Mouse (Mus musculus) layer of hippocampus, adult 8-10 months (tissue): Measurements from ENCODE around the gene Abat. TPM values are rescaled to one million over a fixed set of nuclear protein-coding genes. Genes with fewer than 3 reads are reported as not detected.

Experiments
- DNase-seq, 2 experiments: peaks; one replicate each; pipeline ENCODE4 v3.0.0; 2022; ENCODE audit warnings: low spot score in 2 of 2
- total RNA-seq, 4 experiments: library from RNA; stranded (reverse); gene quantifications; 2 replicates each; pipeline ENCODE4 v1.2.4; 2022

The Abat gene
- total RNA-seq, 4 experiments from 2014 or later, result 127 to 163 (median 143) TPM

- DNase-seq, result no peak
Measured at GRCm38 (mm10) chr16:8630419-8630818, 117.2 kb downstream of the Abat start.

DNA sequence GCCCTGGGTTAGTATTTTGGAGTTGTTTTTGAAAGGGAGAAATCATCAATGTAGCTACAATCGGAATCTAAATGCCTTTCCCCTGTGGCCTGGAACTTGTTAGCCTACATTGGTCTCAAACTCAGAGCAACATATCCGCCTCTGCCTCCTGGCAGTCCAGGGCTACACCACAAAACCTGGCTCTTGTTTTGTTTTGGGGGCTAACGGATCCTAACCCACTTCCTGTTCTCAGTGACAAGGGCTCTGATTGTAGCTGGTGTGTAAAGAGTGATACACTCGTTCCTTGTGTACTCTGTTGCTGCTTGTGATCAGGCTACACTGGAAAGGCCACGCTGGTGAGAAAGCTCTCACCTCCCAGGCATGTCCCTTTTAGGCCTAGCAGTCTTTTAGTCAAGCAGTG is 118.2 kb downstream of the Abat start:
- no peak for DNase-seq

GRCm38 (mm10) chr16:8636867-8637216 is 123.6 kb downstream of the Abat start:
- no peak for DNase-seq

GRCm38 (mm10) chr16:8637217-8638051 is 124.2 kb downstream of the Abat start, which contains the start of the genes Pmm2 and Tmem186:
TSS of gene Pmm2 (plus strand) at chr16:8637674.
TSS of gene Tmem186 (minus strand) at chr16:8637712.
- peak; percentile 80 to 86 for DNase-seq

DNA sequence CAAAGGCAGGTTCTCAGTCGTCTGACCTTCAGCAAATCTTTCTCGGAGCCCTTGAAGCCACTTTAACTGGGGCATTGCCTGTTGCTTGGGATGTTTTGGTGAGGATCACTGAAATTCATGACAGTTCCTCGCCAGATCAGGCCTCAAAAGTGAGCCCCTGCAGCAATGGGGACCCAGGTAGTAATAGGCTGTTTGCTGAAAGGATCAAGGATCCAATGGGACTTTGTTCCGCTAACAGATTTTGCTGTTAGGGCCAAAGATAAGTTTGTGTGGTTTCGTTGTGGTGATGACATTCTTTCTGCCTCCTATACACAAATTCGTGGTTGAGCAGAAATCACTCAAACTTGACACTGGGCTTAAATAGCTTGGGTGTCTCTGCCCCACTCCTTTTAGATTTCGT is 124.9 kb downstream of the Abat start:
- DNase-seq, result no peak

DNA sequence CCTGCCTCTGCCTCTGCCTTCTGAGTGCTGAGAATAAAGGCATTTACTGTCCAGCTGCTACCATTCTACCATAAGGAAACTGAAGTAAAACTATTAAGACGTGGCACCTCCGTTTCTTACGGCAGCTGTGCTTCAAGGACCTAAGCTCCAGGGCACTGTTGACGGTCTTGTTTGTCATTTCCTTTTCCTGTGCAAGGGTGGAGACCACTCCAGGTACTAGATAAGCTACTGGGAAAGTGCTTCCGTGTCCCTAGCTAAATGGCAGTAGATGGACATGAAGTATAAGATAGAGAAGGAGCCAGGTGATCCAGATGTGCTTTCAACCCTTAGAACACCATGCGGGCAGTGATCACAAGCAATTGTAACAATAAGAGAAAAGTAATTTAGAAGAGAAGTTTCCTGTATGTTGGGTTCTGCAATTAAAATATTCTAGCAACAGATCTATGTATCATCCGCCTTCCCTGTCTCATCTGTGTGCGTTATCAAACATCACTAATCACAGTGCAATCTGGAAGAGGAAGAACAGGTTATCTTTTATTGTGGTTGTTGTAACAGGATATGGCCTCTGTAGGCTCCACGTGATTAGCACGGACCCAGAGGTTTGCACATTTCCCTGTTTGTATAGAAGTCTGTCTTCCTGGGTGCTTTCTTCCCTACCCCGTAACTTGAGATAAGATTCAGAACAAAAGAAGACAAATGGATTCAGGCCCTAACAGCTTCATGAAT is 126.4 kb downstream of the Abat start:
- DNase-seq, result no peak

DNA sequence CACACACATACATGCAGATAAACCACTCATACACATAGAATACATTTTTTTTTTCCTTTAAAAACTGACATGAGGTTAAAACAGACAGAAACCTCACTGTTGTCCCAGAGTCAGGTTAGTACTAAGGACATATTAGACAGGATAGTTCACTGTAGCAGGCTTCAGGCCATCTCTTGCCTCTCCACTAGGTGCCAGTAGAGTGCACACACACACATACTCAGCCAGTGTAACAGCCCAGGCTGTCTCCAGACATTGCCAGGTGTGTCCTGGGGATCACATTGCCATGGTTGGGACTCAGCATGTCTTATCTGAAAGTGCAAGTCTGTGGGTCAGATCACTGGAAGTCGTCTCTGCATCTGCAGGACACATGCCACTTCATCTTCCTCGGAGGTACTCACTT is 130.6 kb downstream of the Abat start:
- peak in 1 of 2 experiments; percentile 40 for DNase-seq

DNA sequence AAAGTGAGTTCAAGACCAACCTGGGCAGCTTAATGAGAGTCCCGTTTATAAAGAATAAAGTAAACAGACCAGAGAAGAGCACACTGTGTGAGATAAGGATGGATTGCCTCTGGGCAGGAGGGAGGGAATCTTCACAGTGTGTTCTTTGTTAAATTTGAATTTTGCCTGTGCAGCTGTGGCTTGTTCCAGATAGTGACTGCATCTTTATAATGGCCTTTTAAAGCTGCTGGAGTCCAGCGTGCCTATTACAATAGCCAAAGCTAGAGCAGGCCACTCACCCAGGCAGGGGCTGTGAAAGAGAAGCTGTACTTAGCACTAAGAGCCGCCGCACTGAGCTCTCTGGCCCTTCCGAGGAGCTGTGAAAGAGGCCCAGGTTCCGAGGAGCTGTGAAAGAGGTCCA is 132.3 kb downstream of the Abat start:
- no peak for DNase-seq

DNA sequence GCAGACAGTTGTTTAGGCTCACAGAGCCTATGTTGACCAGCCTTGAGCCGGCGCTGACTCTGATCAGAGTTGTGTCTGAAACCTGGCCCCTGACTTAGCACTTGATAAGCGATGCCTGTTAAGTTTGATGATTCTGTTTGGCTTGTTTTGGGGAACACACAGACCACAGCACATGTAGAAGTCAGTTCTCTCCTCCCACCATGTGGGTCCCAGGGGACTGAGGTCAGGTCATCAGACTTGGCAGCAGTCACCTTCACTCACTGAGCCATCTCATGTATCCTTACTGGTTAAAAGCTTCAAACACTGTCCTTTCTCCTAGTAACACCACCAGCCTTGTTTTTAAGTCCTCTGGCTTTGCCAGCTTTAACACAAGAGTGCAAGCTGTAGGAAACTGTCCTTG is 136.8 kb downstream of the Abat start:
- DNase-seq, result no peak

DNA sequence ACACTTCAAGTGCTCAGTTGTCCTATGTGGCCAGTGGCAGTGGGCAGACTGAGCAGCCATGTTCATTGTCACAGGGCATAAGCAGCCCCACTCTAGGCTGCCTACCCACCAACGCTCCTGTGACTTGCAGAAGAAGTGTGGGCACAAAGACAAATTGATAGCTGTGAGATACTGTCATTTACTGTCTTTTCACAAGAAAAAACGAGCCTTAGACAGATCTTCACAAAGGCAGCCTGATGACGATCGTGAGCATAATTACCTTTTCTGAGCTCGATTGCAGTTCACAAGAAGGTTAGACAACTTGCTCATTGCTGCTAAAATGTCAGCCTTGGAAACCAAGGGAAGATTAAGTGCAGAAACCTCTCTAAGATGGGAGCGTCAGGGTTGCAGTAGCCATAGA is 141.9 kb downstream of the Abat start:
- DNase-seq, result no peak

DNA sequence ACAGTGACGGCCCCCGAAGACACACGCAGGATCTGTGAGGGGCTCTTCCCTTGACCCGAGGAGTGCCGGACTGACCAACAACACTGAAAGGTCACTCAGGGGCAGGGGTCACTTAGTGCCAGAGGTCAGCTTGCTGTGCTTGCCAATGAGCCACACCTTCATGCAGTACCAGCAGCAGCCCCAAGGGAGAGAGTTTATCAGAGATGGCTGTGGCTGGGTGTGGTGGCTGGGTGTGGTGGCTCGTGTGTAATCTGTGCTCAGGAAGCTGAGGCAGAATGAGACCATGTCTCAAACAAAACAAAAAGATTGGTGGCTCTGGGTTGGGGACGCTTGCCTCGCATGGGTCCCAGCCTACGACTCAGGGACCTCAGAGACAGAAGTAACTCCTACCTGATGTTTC is 142.4 kb downstream of the Abat start:
- DNase-seq, result no peak

GRCm38 (mm10) chr16:8656256-8656655 is 143.0 kb downstream of the Abat start:
- no peak for DNase-seq

DNA sequence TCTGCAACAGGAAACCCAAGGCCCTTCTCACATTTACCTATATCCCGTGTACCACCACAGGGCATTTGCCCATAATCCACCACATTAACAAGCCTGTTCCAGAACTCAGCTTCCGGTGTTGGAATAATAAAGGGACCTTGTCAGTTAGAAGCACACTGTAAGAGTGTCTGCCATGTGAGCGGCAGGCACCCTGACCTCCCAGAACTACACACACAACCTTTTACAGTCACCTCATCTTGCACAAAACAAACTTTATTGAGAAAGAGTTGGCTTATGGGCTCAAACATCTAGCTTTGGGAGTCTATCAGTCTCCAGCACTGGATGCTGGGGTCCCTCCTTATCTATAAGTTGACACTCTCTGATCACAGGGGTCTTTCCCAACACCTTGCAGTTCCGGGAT is 145.1 kb downstream of the Abat start:
- no peak for DNase-seq

DNA sequence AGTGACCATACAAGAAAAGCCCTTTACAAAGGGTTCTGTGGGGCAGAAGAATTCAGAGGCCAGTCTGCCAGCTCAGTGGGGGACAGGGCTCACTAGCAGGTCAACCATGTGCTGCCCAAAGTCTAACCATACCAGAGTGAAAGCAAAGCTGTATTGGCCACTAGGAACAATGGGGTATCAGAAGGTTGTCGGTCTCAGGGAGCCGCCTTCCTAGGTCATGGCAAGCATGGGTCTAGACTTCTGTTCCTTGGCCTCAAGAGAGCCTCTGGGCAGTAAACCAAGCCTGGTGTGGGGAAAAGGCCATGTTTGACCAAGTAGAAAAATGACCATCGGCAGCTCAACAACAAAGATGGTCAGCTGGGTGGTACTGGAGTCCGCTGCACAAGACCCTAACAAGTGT is 145.5 kb downstream of the Abat start:
- no peak for DNase-seq

DNA sequence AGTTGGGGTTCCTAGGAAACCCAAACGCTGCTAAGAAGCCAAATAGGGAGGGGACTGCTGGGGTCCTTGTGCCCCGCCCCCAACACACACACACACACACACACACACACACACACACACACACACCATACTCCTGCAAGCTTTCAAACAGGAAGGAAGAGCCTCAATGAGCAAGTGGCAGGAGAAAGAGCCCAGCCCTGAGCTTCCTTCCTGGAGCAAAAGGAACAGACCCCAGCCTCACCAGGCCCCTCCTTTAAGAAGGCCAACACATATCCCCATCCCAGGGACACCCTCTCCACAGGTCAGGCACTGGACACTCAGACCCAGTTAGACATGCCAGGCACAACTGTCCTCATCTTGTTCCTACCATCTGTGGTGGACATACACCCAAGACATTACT is 149.8 kb downstream of the Abat start:
- DNase-seq, result no peak

DNA sequence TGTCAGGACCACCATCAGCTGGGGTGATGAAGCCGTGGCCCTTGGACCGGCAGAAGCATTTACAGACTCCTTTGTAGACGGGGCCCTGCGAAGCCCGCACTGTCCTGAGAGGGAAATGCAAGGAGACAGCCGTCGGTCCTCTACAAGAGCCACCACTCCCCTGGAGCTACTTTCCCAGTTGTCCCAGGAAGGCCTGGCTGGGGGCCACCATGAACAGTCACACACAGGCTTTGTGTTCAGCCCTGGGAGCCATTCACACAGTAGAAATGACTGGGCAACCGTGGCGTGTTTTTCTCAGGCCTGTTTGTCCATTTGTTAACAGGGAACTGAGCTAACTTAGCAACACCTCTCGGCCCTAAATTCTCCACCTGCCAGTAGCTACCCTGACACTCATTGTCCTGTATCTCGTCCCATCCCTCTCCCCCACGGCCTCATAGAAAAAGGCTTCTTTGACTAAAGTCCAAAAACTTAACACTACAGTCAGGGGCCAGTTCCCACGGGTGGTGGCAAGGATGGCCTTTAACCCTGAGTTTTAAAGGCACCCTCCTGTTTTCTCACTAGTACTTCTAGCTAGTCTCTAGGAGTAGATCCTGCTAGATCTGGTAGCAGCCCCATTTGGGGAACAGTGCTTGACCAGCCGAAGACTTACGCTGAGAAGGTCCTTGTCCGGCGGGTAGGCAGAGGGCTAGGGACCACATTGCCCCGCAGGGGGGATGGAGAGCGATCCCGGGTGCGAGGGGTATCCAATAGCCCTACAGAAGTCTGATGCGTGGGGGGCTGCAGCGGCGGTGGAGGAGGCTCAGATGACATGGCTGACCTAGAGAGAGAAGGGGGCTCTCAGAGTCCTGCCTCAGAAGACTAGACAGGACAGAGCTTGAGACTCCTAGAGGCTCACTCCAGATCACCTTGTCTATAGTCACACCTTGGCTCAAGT is 150.6 kb downstream of the Abat start:
- DNase-seq, result peak in 1 of 2 experiments; percentile 41

GRCm38 (mm10) chr16:8665367-8665766 is 152.1 kb downstream of the Abat start:
- no peak for DNase-seq

DNA sequence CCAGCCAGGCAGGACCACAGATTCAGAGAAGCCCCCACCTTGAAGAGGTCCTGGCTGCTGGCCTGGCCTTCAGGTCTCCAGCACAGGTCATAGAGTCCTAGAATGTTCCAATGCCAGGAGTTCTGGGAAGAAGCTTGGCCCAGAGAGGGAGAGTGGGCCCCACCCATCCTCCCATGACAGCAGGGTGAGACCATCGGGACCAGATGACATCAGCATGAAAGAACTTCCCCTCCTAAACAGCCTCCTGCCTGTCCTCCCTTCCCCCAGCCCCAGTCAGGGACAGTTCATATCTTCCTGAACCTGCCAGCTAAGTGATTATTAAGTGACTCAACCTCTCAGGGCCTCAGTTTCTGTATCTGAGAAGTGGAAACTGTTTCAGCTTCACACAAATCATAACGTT is 153.2 kb downstream of the Abat start:
- DNase-seq, result no peak

- DNase-seq, result no peak
Measured at GRCm38 (mm10) chr16:8667261-8667660, 154.0 kb downstream of the Abat start.

DNA sequence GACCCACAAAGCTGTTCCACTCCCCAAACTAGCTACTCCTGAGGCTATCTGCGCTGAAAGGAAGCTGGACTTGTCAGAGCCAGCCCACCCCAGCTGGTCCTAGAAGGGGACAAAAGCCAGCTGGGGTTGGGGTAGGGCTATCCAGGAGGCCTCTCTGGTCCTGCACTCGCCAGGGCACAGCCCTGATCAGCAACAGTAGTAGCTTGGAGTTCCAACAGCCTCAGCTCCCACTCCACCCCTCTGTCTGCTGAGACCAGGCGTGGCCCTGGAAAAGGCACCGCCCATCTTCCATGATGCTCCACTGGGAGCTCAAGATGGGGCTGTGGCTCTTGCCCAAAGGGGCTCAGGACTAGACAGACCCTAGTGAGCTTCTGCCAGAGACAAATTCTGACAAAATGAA is 154.6 kb downstream of the Abat start:
- DNase-seq, result no peak

- DNase-seq, result no peak
Measured at GRCm38 (mm10) chr16:8668386-8668785, 155.2 kb downstream of the Abat start.

DNA sequence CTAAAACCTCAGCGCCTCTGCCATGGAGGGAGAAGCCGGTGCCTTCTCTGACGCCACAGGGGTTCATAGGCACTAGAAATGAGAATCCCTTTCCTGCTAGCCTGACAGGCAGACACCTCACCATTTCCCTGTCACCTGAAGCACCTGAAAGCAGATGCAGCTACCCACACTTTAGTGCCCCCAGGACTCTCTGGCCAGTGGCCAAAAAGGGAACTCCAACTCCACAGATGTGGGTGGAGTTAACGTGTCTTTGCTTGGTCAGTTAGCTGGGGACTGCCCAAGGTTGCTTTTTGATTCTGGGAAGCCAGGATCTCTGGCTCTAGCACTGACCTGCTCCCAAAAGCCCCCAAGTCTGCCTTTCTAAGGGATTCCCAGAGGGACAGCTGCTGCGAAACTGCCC is 156.2 kb downstream of the Abat start:
- no peak for DNase-seq
